ENCODE assay signal across 13 mouse cellular contexts in genomic region chr14:121915621-121916020, GRCm38 (mm10). TPM values are rescaled to one million over a fixed set of nuclear protein-coding genes. Genes with fewer than 3 reads are reported as not detected.
A peak's percentile ranks its signal among the peaks of the same experiment; 100 is the strongest.
DNase-seq lines count a peak whose midpoint lies in the region; TF ChIP-seq lines count a peak whose summit lies in the region.
"Had no signal": no experiment of that assay in that cellular context is flagged by ENCODE, and none has a peak within 500 bp of the region (broad histone marks: within the 10 kb centered on the region; RNA-seq: fewer than 3 reads in every experiment).

TSS of gene Gpr18 (minus strand) at chr14:121915781.

- peak within 1 kb of the TSS; percentile 99 for H3K4me2 ChIP-seq in CH12.LX (ENCODE audit: insufficient read depth, low read depth, poor library complexity, severe bottlenecking)
- H3K4me2 ChIP-seq: lung, embryonic 14.5 days had no signal

- peaks cover 41% of the 10 kb centered on the region for H3K79me2 ChIP-seq in CH12.LX (replicated peaks; ENCODE audit: control insufficient read depth, extremely low read depth, insufficient read depth, poor library complexity, severe bottlenecking)
- no peaks in the 10 kb centered on the region for H3K79me2 ChIP-seq in macrophage (ENCODE audit: inconsistent target)

- TF ChIP-seq EP300 in CH12.LX (IDR thresholded peaks at IDR 0.05; ENCODE audit: low read length), result peak; percentile 47; the same call in 1 of the 2 replicates

- H3K9ac ChIP-seq in CH12.LX (ENCODE audit: insufficient read depth, low read depth), result peak within 1 kb of the TSS; percentile 88
- H3K9ac ChIP-seq: lung, embryonic 14.5 days had no signal

- TF ChIP-seq POLR2A in CH12.LX (IDR thresholded peaks at IDR 0.05; ENCODE audit: low read depth, low read length), result peak; percentile 72

- peaks cover 21 to 71% of the 10 kb centered on the region in 2 experiments for H3K4me1 ChIP-seq in CH12.LX (ENCODE audit: control insufficient read depth in 1 of 2, insufficient read depth in 2 of 2)

- H3K27ac ChIP-seq in CH12.LX (ENCODE audit: insufficient read depth, low read depth) (peak within 1 kb of the TSS; percentile 100), macrophage (peak within 1 kb of the TSS; percentile 18; the same call in 1 of the 2 replicates)
- H3K27ac ChIP-seq: layer of hippocampus, adult 2 months had no signal

- H3K36me3 ChIP-seq in CH12.LX (replicated peaks in 1 of 2; ENCODE audit: control insufficient read depth in 1 of 2, insufficient read depth in 1 of 2, low read length in 1 of 2) (peaks cover 17 to 49% of the 10 kb centered on the region in 2 experiments), macrophage (ENCODE audit: inconsistent target) (peaks cover 10% of the 10 kb centered on the region; the same call in 1 of the 2 replicates)

- dilution Hi-C loops in CH12.LX (cut with MboI; ENCODE audit: extremely low pct_ligation_motif_present, extremely low pct_unique_long_range_greater_than_20kb, low sequenced_read_pairs), result no loop called here

- DNase-seq in B cell, adult 2 months, result peak; percentile 73 to 80
- DNase-seq in CH12.LX (ENCODE audit: extremely low read depth), result peak; percentile 84
- DNase-seq in spleen, postnatal 36 days (ENCODE audit: low spot score in 2 of 2), result peak; percentile 87 to 89
- no peak for DNase-seq in ovary, postnatal 36 days (ENCODE audit: low spot score)
- no peak for DNase-seq in cerebellum, postnatal 25 days
- no peak for DNase-seq in layer of hippocampus, adult 8-10 months (ENCODE audit: low spot score in 2 of 2)
- DNase-seq in ovary, postnatal 14 days (ENCODE audit: low spot score), result no peak
- DNase-seq: heart, postnatal 14 days; lung, embryonic 14.5 days had no signal

- H3K27me3 ChIP-seq in CH12.LX (replicated peaks), result no peaks in the 10 kb centered on the region

- H3K9me3 ChIP-seq in CH12.LX (replicated peaks; ENCODE audit: low read length), result no peaks in the 10 kb centered on the region

- in situ Hi-C loops in CH12.LX (cut with MboI; ENCODE audit: low pct_ligation_motif_present, low pct_unique_long_range_greater_than_20kb, low sequenced_read_pairs), result no loop called here

- no peak for TF ChIP-seq CTCF in CH12.LX (conservative IDR thresholded peaks at IDR 0.05 in 1 of 2, IDR thresholded peaks at IDR 0.05 in 1 of 2; ENCODE audit: low read depth in 2 of 2, low read length in 2 of 2)

- H3K4me3 ChIP-seq in CH12.LX (replicated peaks in 1 of 3; ENCODE audit: low read depth in 2 of 3, low read length in 2 of 3, poor library complexity in 1 of 3) (peak within 1 kb of the TSS; percentile 65 to 80 (median 68)), macrophage (ENCODE audit: inconsistent target) (no peak within 1 kb of the TSS)
- H3K4me3 ChIP-seq: layer of hippocampus, adult 2 months had no signal

- no peak; the same call in 1 of the 2 replicates for TF ChIP-seq RAD21 in CH12.LX (IDR thresholded peaks at IDR 0.05; ENCODE audit: low read depth, low read length)

- WGBS in macrophage (ENCODE audit: missing documents), result 17% methylated on average over 8 of the region's 8 CpGs

TF ChIP-seq in CH12.LX, 34 proteins besides CTCF, POLR2A, EP300 and RAD21:
- TF ChIP-seq RCOR1 (conservative IDR thresholded peaks at IDR 0.05; ENCODE audit: low read depth, low read length), result no peak
- 0 out of 2 replicates have a peak, but pooled peaks have one; percentile 57 for TF ChIP-seq UBTF (IDR thresholded peaks at IDR 0.05; ENCODE audit: low read depth, low read length)
- peak; percentile 90 for TF ChIP-seq CHD1 (IDR thresholded peaks at IDR 0.05; ENCODE audit: low read depth, low read length)
- TF ChIP-seq HCFC1 (IDR thresholded peaks at IDR 0.05; ENCODE audit: low read depth, low read length), result 0 out of 2 replicates have a peak, but pooled peaks have one; percentile 35
- TF ChIP-seq MEF2A (IDR thresholded peaks at IDR 0.05; ENCODE audit: borderline replicate concordance, low read depth, low read length), result peak; percentile 28; the same call in 1 of the 2 replicates
- no peak for TF ChIP-seq MAFK (IDR thresholded peaks at IDR 0.05; ENCODE audit: insufficient replicate concordance, low read length)
- peak; percentile 65; the same call in 1 of the 2 replicates for TF ChIP-seq IRF4 (IDR thresholded peaks at IDR 0.05; ENCODE audit: low read depth, low read length)
- TF ChIP-seq MYC (IDR thresholded peaks at IDR 0.05; ENCODE audit: low read depth, low read length), result 0 out of 2 replicates have a peak, but pooled peaks have one; percentile 44
- TF ChIP-seq KAT2A (IDR thresholded peaks at IDR 0.05; ENCODE audit: insufficient replicate concordance, low read length), result no peak
- peak; percentile 54 for TF ChIP-seq TCF12 (IDR thresholded peaks at IDR 0.05; ENCODE audit: low read depth, low read length)
- no peak for TF ChIP-seq ZC3H11A (IDR thresholded peaks at IDR 0.05; ENCODE audit: low read depth, low read length)
- TF ChIP-seq JUN (IDR thresholded peaks at IDR 0.05; ENCODE audit: insufficient read depth, low read depth, low read length), result no peak
- no peak for TF ChIP-seq USF2 (conservative IDR thresholded peaks at IDR 0.05; ENCODE audit: low read depth, low read length)
- peak; percentile 58; the same call in 1 of the 2 replicates for TF ChIP-seq ETS1 (conservative IDR thresholded peaks at IDR 0.05; ENCODE audit: low read depth, low read length)
- no peak; the same call in none of the 2 replicates for TF ChIP-seq SIN3A (IDR thresholded peaks at IDR 0.05; ENCODE audit: low read length)
- TF ChIP-seq TBP (conservative IDR thresholded peaks at IDR 0.05; ENCODE audit: low read depth, low read length), result peak; percentile 89
- no peak; the same call in 1 of the 2 replicates for TF ChIP-seq JUND (conservative IDR thresholded peaks at IDR 0.05; ENCODE audit: low read depth, low read length)
- 0 out of 2 replicates have a peak, but pooled peaks have one; percentile 72 for TF ChIP-seq ZMIZ1 (IDR thresholded peaks at IDR 0.05; ENCODE audit: low read depth, low read length)
- TF ChIP-seq ZKSCAN1 (IDR thresholded peaks at IDR 0.05; ENCODE audit: borderline replicate concordance, low read depth, low read length), result no peak
- TF ChIP-seq MAZ (IDR thresholded peaks at IDR 0.05; ENCODE audit: low read depth, low read length), result peak; percentile 76; the same call in 1 of the 2 replicates
- TF ChIP-seq NRF1 (IDR thresholded peaks at IDR 0.05; ENCODE audit: low read depth, low read length), result no peak
- peak; percentile 59 for TF ChIP-seq BHLHE40 (IDR thresholded peaks at IDR 0.05; ENCODE audit: low read depth, low read length)
- TF ChIP-seq NELFE (IDR thresholded peaks at IDR 0.05; ENCODE audit: low read depth, low read length), result peak; percentile 79; the same call in 1 of the 2 replicates
- TF ChIP-seq ELF1 (IDR thresholded peaks at IDR 0.05; ENCODE audit: low read depth, low read length), result peak; percentile 48; the same call in 1 of the 2 replicates
- no peak for TF ChIP-seq CHD2 (IDR thresholded peaks at IDR 0.05; ENCODE audit: low read length)

RNA-seq across cellular contexts. Expression of gene Gpr18, which starts in this region (rescaled TPM):
- total RNA-seq in CH12.LX (2012; rRNA removed), result 26.8 and 33.5 TPM in 2 replicates
- 32.5 and 37.0 TPM in 2 replicates for total RNA-seq in CH12.LX (2014; rRNA removed)
- polyA plus RNA-seq in CH12.LX (2012; ENCODE audit: insufficient read length, low read depth), result 37.8 and 46.2 TPM in 2 replicates
- 1 to 10 TPM in 6 of 26 experiments, under 1 TPM in 8, not detected in 12; 0.33 to 5.1 (median 0.94) TPM for total RNA-seq in macrophage (2018; cell fraction: chromatin; rRNA removed)
- total RNA-seq in macrophage (2018; cell fraction: cytosol; rRNA removed), result 10 to 100 TPM in 1 of 26 experiments, 1 to 10 TPM in 14, under 1 TPM in 11; 0.12 to 14.1 (median 2.8) TPM
- 10 to 100 TPM in 1 of 26 experiments, 1 to 10 TPM in 14, under 1 TPM in 1, not detected in 10; 0.44 to 13.9 (median 3.5) TPM for total RNA-seq in macrophage (2018; cell fraction: nucleus; rRNA removed)
- polyA plus RNA-seq in macrophage (2018), result 0.20 to 0.28 TPM (median 0.22 TPM) in 3 replicates
- total RNA-seq in layer of hippocampus, adult 8-10 months (2022), result not detected
- total RNA-seq: layer of hippocampus, adult 2 months; left cerebral cortex, postnatal 25 days; midbrain, postnatal 0 days had no signal

Comparison
In these comparisons a context has a peak if more than half of its experiments do, and no peak if none do; other contexts are left out.
1. RNA of gene Gpr18 (total RNA-seq): 26.8 to 37.0 TPM in CH12.LX; not detected in layer of hippocampus, adult 8-10 months; every median in the first group is over 10 times any median in the second.
2. RNA of gene Gpr18 (polyA plus RNA-seq): 37.8 to 46.2 TPM in CH12.LX; 0.20 to 0.28 TPM in macrophage; every median in the first group is over 10 times any median in the second.
3. DNase-seq: peak in B cell, adult 2 months (2 of 2), CH12.LX (single experiment) and spleen, postnatal 36 days (2 of 2); none in ovary, postnatal 36 days (single experiment), cerebellum, postnatal 25 days (0 of 2), layer of hippocampus, adult 8-10 months (0 of 2) and ovary, postnatal 14 days (single experiment).